Mouse (Mus musculus): Measurements from ENCODE around the gene Aldh16a1.

GRCm38 (mm10) chr7:45094121-45094520, 60.3 kb downstream of the Aldh16a1 start:
- TF ChIP-seq CTCF (IDR thresholded peaks at IDR 0.05) (no peak), EP300 (IDR thresholded peaks at IDR 0.05) (no peak)
